Comparison of ENCODE assay signal across 8 mouse cellular contexts in the genomic region with DNA sequence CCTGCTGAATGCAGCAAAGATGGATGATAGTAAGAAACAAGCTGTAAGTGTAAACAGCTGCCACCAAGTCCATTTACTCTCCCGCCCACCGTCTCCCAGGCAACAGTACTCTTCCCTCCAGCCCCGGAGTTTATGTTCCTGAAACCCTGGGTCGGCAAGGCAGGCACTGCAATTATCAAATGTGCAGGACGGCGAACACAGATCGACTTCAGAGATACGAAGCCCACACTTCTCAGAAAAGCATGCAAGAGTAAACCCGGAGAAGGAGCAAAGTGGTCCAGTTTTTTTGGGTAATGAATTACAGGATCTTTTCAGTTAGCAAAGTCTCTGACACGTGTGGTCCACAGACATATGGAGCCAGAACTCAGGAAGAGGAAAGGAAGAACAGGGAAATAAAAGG. TPM values are rescaled to one million over a fixed set of nuclear protein-coding genes. Genes with fewer than 3 reads are reported as not detected.
DNase-seq lines count a peak whose midpoint lies in the region; ATAC-seq lines count a peak whose summit lies in the region.

No protein-coding gene starts in this region.

- peaks cover 23% of the 10 kb centered on the region for H3K36me3 ChIP-seq in heart, embryonic 10.5 days
- H3K36me3 ChIP-seq in hindbrain, embryonic 15.5 days: peaks cover 7% of the 10 kb centered on the region

- H3K9ac ChIP-seq in hindbrain, embryonic 15.5 days: peak overlapping the region; percentile 13; the same call in 1 of the 2 replicates

- H3K4me1 ChIP-seq in heart, embryonic 10.5 days: peaks cover 15% of the 10 kb centered on the region
- peaks cover 22% of the 10 kb centered on the region for H3K4me1 ChIP-seq in hindbrain, embryonic 15.5 days (replicated peaks)

- no peak overlapping the region for H3K27ac ChIP-seq in heart, embryonic 10.5 days
- no peak overlapping the region for H3K27ac ChIP-seq in hindbrain, embryonic 15.5 days (replicated peaks)

- no peaks in the 10 kb centered on the region for H3K27me3 ChIP-seq in heart, embryonic 10.5 days (ENCODE audit: insufficient read depth, poor library complexity, severe bottlenecking)
- H3K27me3 ChIP-seq in hindbrain, embryonic 15.5 days: no peaks in the 10 kb centered on the region

- WGBS in heart, embryonic 10.5 days: 26% methylated on average over 10 of the region's 10 CpGs
- 4% methylated on average over 10 of the region's 10 CpGs for WGBS in hindbrain, embryonic 15.5 days

- no peak for ATAC-seq in hindbrain, embryonic 15.5 days (ENCODE audit: low FRiP score, low read depth)
- ATAC-seq in activated CD4-positive, CD25-positive, alpha-beta regulatory T cell, adult 4 months: no peak
- ATAC-seq in cerebellum, adult (ENCODE audit: insufficient number of reproducible peaks, low FRiP score, low TSS enrichment): no peak

- DNase-seq in heart, embryonic 10.5 days (ENCODE audit: low spot score): no peak
- DNase-seq in heart, adult 9 months (ENCODE audit: low spot score in 2 of 2): no peak
- DNase-seq in urinary bladder, postnatal 25 days (ENCODE audit: low spot score): peak; percentile 7
- no peak for DNase-seq in urinary bladder, adult 18-20 months (ENCODE audit: low spot score in 2 of 2)
- DNase-seq in mesoderm, embryonic 11.5 days (ENCODE audit: low read depth, low spot score): peak; percentile 60

- H3K9me3 ChIP-seq in heart, embryonic 10.5 days: no peaks in the 10 kb centered on the region
- no peaks in the 10 kb centered on the region for H3K9me3 ChIP-seq in hindbrain, embryonic 15.5 days

- H3K4me2 ChIP-seq in hindbrain, embryonic 15.5 days: peak overlapping the region; percentile 87

- peak overlapping the region; percentile 33 for H3K4me3 ChIP-seq in heart, embryonic 10.5 days
- peak overlapping the region; percentile 91 for H3K4me3 ChIP-seq in hindbrain, embryonic 15.5 days

RNA-seq across cellular contexts. Expression of a gene that starts 9.7 kb away (rescaled TPM):
- polyA plus RNA-seq in heart, embryonic 10.5 days (2016; fragmentation: Nextera tagmentation; extraction: Ambion mirVana): 50.6 and 58.7 TPM in 2 replicates
- polyA plus RNA-seq in hindbrain, embryonic 15.5 days (2015; fragmentation: Nextera tagmentation; extraction: Ambion mirVana): 28.9 and 32.8 TPM in 2 replicates
- polyA plus RNA-seq in activated CD4-positive, CD25-positive, alpha-beta regulatory T cell, adult 4 months (2017; shearing (Covaris generic)): 100 to 1,000 TPM; 124 to 145 TPM

RNA-seq across cellular contexts. Expression of a gene that starts 9.8 kb away (rescaled TPM):
- polyA plus RNA-seq in heart, embryonic 10.5 days (2016; fragmentation: Nextera tagmentation; extraction: Ambion mirVana): 42.8 and 50.7 TPM in 2 replicates
- 22.9 and 24.6 TPM in 2 replicates for polyA plus RNA-seq in hindbrain, embryonic 15.5 days (2015; fragmentation: Nextera tagmentation; extraction: Ambion mirVana)
- polyA plus RNA-seq in activated CD4-positive, CD25-positive, alpha-beta regulatory T cell, adult 4 months (2017; shearing (Covaris generic)): 10 to 100 TPM; 66.3 to 74.8 TPM

RNA-seq across cellular contexts. Expression of a gene that starts 32.9 kb away (rescaled TPM):
- 238 and 283 TPM in 2 replicates for polyA plus RNA-seq in heart, embryonic 10.5 days (2016; fragmentation: Nextera tagmentation; extraction: Ambion mirVana)
- 60.3 and 67.6 TPM in 2 replicates for polyA plus RNA-seq in hindbrain, embryonic 15.5 days (2015; fragmentation: Nextera tagmentation; extraction: Ambion mirVana)
- 10 to 100 TPM; 66.0 to 72.3 TPM for polyA plus RNA-seq in activated CD4-positive, CD25-positive, alpha-beta regulatory T cell, adult 4 months (2017; shearing (Covaris generic))

Comparison
In these comparisons a context has a peak if more than half of its experiments do, and no peak if none do; other contexts are left out.
1. DNase-seq: peak in urinary bladder, postnatal 25 days (single experiment) and mesoderm, embryonic 11.5 days (single experiment); none in heart, embryonic 10.5 days (single experiment), heart, adult 9 months (0 of 2) and urinary bladder, adult 18-20 months (0 of 2).